Mouse (Mus musculus) intestine, embryonic 14.5 days (tissue): Measurements from ENCODE around the gene Nsg2. TPM values are rescaled to one million over a fixed set of nuclear protein-coding genes. Genes with fewer than 3 reads are reported as not detected.
"Not testable (repeated sequence)": the region's sequence is repeated elsewhere in the genome, so short reads cannot be mapped to it uniquely, and the experiment has no call there.

Source experiments
- ATAC-seq: fragments of 200-750 bp; cut with Nextera tagmentation; replicated peaks from 2 replicates; pipeline ENCODE4 v1.8.0; 2017; ENCODE audit warnings: low read depth, moderate number of reproducible peaks, moderate TSS enrichment, moderate library complexity; ENCODE audit not compliant: low FRiP score, low TSS enrichment
- DNase-seq: peaks from one replicate; pipeline ENCODE4 v3.0.0-alpha.2; 2018; ENCODE audit warnings: low spot score
- H3K27ac ChIP-seq: fragments of 300-500 bp; sonication (generic); 2 replicates; pipeline ENCODE4 v1.5.1; 2014; ENCODE audit warnings: low read depth, mild to moderate bottlenecking, control low read depth
- H3K27me3 ChIP-seq: fragments of 300-500 bp; sonication (generic); replicated peaks from 2 replicates; pipeline ENCODE4 v1.6.1; 2014; ENCODE audit warnings: low read length, control low read depth; ENCODE audit not compliant: control insufficient read depth, insufficient read depth
- H3K36me3 ChIP-seq: fragments of 300-500 bp; sonication (generic); 2 replicates; pipeline ENCODE4 v1.6.1; 2014; ENCODE audit warnings: low read length, control low read depth; ENCODE audit not compliant: control insufficient read depth, insufficient read depth
- H3K4me1 ChIP-seq: fragments of 300-500 bp; sonication (generic); replicated peaks from 2 replicates; pipeline ENCODE4 v1.6.1; 2014; ENCODE audit warnings: low read length, control low read depth, mixed read lengths; ENCODE audit not compliant: control insufficient read depth, insufficient read depth
- H3K4me2 ChIP-seq: fragments of 300-500 bp; sonication (generic); 2 replicates; pipeline ENCODE4 v1.6.1; 2014; ENCODE audit warnings: low read length
- H3K4me3 ChIP-seq: fragments of 300-500 bp; sonication (generic); 2 replicates; pipeline ENCODE4 v1.5.1; 2014; ENCODE audit warnings: low read depth, low read length, control low read depth, mixed read lengths
- H3K9ac ChIP-seq: fragments of 300-500 bp; sonication (generic); 2 replicates; pipeline ENCODE4 v1.6.1; 2014; ENCODE audit warnings: mild to moderate bottlenecking, low read length
- H3K9me3 ChIP-seq: fragments of 300-500 bp; sonication (generic); 2 replicates; pipeline ENCODE4 v1.6.1; 2016; ENCODE audit warnings: low read length, control low read depth; ENCODE audit not compliant: control insufficient read depth
- WGBS: fragments of 180-500 bp; shearing (Covaris S2); extraction: QIAGEN DNeasy Blood & Tissue Kit; methylation state at CpG from one replicate; pipeline ENCODE4 v1.1.7; 2014; 5-methylcytosine and 5-hydroxymethylcytosine counted together
- polyA plus RNA-seq: library from polyadenylated mRNA; unstranded; fragments of >200 nt; fragmentation: Nextera tagmentation; extraction: Ambion mirVana; gene quantifications from 2 replicates; pipeline ENCODE4 v1.2.1, GENCODE M21; 2014

The Nsg2 gene
- polyA plus RNA-seq, 1 experiment from 2014 or later = 4.0 TPM

GRCm38 (mm10) chr11:31980089-31980488, 20.2 kb upstream of the Nsg2 start:
- H3K36me3 ChIP-seq, H3K27me3 ChIP-seq, ATAC-seq, H3K4me1 ChIP-seq, H3K4me3 ChIP-seq, DNase-seq, H3K4me2 ChIP-seq, H3K9ac ChIP-seq, H3K27ac ChIP-seq, H3K9me3 ChIP-seq: not testable (repeated sequence)
- 96% methylated on average over 5 of the region's 5 CpGs for WGBS

- DNase-seq = no peak
- no peak overlapping the region for H3K9ac ChIP-seq
- H3K4me2 ChIP-seq = no peak overlapping the region
- no peaks in the 10 kb centered on the region for H3K4me1 ChIP-seq
- H3K9me3 ChIP-seq = 0 out of 2 replicates have a peak, but pooled peaks cover 5% of the 10 kb centered on the region
- H3K36me3 ChIP-seq = no peaks in the 10 kb centered on the region
- no peak overlapping the region for H3K27ac ChIP-seq
- no peak for ATAC-seq
- WGBS = 80% methylated on average over 7 of the region's 7 CpGs
- no peaks in the 10 kb centered on the region for H3K27me3 ChIP-seq
- H3K4me3 ChIP-seq = no peak overlapping the region
Observed at GRCm38 (mm10) chr11:31981830-31982229, 18.4 kb upstream of the Nsg2 start.

- H3K27ac ChIP-seq, H3K4me1 ChIP-seq, H3K4me2 ChIP-seq, H3K9me3 ChIP-seq, H3K36me3 ChIP-seq, H3K4me3 ChIP-seq, H3K27me3 ChIP-seq, DNase-seq, H3K9ac ChIP-seq, ATAC-seq: not testable (repeated sequence)
- 86% methylated on average over 13 of the region's 13 CpGs for WGBS
Observed at GRCm38 (mm10) chr11:31982247-31982943, 17.9 kb upstream of the Nsg2 start.

GRCm38 (mm10) chr11:31983249-31983648, 17.0 kb upstream of the Nsg2 start:
- H3K27me3 ChIP-seq = no peaks in the 10 kb centered on the region
- no peak overlapping the region for H3K9ac ChIP-seq
- no peaks in the 10 kb centered on the region for H3K4me1 ChIP-seq
- H3K4me2 ChIP-seq = no peak overlapping the region
- H3K9me3 ChIP-seq = 0 out of 2 replicates have a peak, but pooled peaks cover 5% of the 10 kb centered on the region
- DNase-seq (no peak), ATAC-seq (no peak)
- no peak overlapping the region for H3K4me3 ChIP-seq
- H3K27ac ChIP-seq = no peak overlapping the region
- H3K36me3 ChIP-seq = no peaks in the 10 kb centered on the region

GRCm38 (mm10) chr11:31984786-31985185, 15.5 kb upstream of the Nsg2 start:
- no peak overlapping the region for H3K27ac ChIP-seq
- H3K4me1 ChIP-seq = no peaks in the 10 kb centered on the region
- H3K27me3 ChIP-seq = no peaks in the 10 kb centered on the region
- WGBS = 66% methylated on average over 2 of the region's 2 CpGs
- no peak overlapping the region for H3K4me3 ChIP-seq
- no peaks in the 10 kb centered on the region for H3K36me3 ChIP-seq
- H3K9ac ChIP-seq = no peak overlapping the region
- no peak for DNase-seq
- 0 out of 2 replicates have a peak, but pooled peaks cover 2% of the 10 kb centered on the region for H3K9me3 ChIP-seq
- ATAC-seq = no peak
- H3K4me2 ChIP-seq = no peak overlapping the region

GRCm38 (mm10) chr11:31992535-31992934, 7.7 kb upstream of the Nsg2 start:
- Histone ChIP-seq H3K4me2 (no peak overlapping the region), H3K36me3 (no peaks in the 10 kb centered on the region), H3K9ac (no peak overlapping the region), H3K4me1 (no peaks in the 10 kb centered on the region), H3K27me3 (no peaks in the 10 kb centered on the region), H3K9me3 (no peaks in the 10 kb centered on the region), H3K27ac (no peak overlapping the region), H3K4me3 (no peak overlapping the region)
- no peak for DNase-seq
- no peak for ATAC-seq
- 85% methylated on average over 3 of the region's 3 CpGs for WGBS

GRCm38 (mm10) chr11:31999716-32000115, 547 bp upstream of the Nsg2 start:
- H3K27me3 ChIP-seq = no peaks in the 10 kb centered on the region
- H3K27ac ChIP-seq = no peak overlapping the region
- DNase-seq (no peak), ATAC-seq (no peak)
- H3K9me3 ChIP-seq = no peaks in the 10 kb centered on the region
- no peak overlapping the region for H3K4me3 ChIP-seq
- 38% methylated on average over 2 of the region's 2 CpGs for WGBS
- H3K9ac ChIP-seq = no peak overlapping the region
- no peaks in the 10 kb centered on the region for H3K36me3 ChIP-seq
- H3K4me2 ChIP-seq = no peak overlapping the region
- H3K4me1 ChIP-seq = peaks cover 9% of the 10 kb centered on the region; the same call in 1 of the 2 replicates

- 5% methylated on average over 11 of the region's 11 CpGs for WGBS
- DNase-seq = no peak
Observed at GRCm38 (mm10) chr11:32001181-32001910, 1.1 kb downstream of the Nsg2 start.

More at GRCm38 (mm10) chr11:32001181-32001910, 1.1 kb downstream of the Nsg2 start:
- Histone ChIP-seq H3K27ac (no peak overlapping the region), H3K4me1 (peaks cover 9% of the 10 kb centered on the region; the same call in 1 of the 2 replicates), H3K4me3 (no peak overlapping the region), H3K36me3 (no peaks in the 10 kb centered on the region), H3K9me3 (no peaks in the 10 kb centered on the region), H3K27me3 (no peaks in the 10 kb centered on the region), H3K9ac (no peak overlapping the region), H3K4me2 (peak overlapping the region; percentile 26)
- ATAC-seq = no peak; the same call in 1 of the 2 replicates
